Mouse (Mus musculus) thymus, postnatal 4 days (tissue): ENCODE data around the gene Son.

Experiments
- DNase-seq: peaks from one replicate; pipeline ENCODE4 v3.0.0; 2021

Gene Son

DNA sequence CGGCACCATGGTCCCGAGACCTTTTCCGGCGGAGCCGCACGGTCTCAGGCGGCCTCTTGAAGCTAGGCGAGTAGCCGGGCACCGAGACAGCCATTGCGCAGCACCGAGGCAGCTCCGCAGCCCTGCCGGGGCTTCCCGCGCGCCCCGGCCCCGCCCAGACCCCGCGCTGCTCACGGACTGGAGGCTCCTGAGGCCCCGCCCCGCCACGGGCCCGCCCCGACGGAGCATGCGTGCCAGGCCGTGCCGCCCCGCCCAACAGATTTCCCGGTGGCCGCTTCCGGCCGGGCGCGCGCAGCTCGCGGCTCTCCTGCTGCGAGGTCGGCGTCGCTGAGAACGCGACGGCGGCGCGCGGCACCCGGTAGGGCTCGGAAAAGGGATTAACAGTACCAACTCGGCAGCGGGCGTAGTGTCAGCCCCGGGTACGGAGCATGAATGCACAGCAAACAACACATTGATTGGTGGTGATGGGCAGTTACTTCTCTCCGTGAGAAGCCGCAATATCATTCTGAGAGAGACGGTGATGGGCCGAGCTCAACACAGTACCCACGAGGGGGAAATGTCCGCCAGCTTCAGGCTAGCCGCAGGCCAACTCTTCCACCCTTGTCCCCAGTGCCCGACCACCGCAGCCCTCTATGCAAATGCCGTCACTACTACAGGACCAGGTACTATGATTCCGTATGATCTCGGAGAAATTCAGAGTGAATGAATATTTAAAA, 41.5 kb downstream of the Son start, which contains the start of gene Donson:
Donson (minus strand) TSS at position 152 of the 716 bp plus-strand sequence.
- peak; percentile 98 for DNase-seq

GRCm38 (mm10) chr16:91689791-91690190, 42.5 kb downstream of the Son start:
- DNase-seq: peak; percentile 31

DNA sequence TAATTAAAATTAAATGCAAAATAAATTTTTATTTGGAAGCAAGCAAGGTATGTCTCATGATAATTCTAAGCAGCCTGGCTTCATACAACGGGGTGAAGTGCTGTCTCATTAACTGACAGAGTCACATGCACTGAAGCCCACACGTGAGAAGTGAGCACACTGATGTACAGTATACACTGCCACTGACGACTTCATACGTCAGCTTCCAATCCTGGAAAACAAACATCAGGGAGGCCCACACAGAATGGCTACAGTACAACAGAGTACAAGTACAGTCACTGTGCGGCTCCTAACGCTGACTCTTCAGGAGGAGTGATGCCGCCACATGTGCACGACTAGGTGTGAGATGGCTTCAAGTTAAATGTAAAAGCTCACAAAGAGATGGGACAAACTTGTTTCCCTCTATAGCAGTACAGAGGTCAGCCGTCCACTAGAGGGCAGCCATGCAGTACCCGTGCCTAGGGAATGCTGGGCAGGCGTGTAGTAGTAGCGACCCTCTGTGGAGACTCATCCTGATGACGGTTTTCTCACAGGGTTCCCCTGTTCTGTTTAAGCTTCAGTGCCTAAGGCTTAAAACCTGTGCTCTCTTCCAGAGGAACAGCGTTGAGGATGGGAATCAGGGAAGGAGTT, 47.3 kb downstream of the Son start:
- peak; percentile 85 for DNase-seq

DNA sequence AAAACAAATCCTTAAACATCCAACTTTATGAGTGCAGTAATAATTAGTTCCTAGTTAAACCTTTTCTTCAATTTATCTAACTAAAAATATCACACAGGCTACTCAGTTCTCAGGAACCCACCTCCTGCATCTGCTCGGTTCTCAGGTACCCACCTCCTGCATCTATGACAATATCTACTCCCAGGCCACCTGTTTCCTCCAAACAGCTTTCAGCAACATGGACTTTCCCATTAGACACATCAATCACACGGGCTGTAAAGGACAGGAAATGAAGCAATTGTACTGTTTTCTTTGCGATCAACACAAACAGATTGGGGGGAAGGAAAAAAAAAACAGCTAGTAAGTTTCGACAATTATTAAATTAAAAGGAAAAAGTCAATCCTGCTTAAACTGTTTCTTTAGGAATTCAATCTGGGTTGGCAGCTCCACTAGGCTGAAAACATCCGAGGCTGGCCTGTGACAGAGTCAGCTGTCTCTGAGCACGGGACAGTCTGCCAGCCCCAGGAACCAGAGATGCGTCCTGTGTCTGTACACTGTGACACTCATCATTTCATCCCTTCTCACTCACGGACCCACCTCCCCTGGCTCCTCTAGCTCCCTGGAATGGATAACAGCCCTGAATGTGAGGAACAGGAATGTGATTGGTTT, 47.9 kb downstream of the Son start:
- DNase-seq: no peak

DNA sequence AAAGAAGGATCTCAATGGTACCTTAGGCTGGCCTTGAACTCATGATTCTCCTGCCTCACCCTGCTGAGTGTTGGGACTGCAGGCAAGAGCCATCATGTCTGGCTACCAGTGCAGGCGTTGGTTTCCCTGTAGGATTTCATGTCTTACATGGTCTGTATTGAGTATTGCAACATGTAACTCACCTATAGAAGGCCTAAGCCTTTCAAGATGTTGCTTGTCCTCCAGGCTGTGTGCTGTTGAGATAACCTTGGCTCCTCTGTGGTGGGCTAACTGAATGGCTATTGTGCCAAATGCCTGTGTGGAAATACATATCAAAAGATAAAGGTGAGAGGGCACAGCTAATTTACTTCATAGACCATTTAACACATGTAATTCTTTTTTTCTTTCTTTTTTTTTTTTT, 51.7 kb downstream of the Son start:
- DNase-seq: no peak

DNA sequence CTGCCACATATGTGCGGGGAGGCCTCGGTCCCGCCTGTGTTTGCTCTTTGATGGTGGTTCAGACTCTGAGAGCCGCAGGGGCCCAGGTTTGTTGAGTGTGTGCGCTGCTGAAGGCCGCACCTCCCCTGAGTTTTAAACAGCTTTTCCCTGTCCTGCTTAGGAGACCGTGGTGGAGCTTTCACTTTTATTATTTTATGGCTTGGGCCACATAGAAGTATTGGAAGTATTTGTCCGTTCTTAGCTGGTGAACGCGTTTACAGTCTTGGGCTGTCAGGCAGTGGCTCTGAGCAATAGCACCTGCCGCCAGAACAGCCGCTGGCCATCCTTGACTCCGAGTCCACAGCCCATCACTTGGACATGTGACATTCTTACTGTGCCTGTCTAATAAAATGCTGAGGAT, 54.6 kb downstream of the Son start:
- no peak for DNase-seq

- DNase-seq: no peak
Observed at GRCm38 (mm10) chr16:91702771-91703188, 55.5 kb downstream of the Son start.

- no peak for DNase-seq
Observed at GRCm38 (mm10) chr16:91704603-91705340, 57.5 kb downstream of the Son start.

- no peak for DNase-seq
Observed at GRCm38 (mm10) chr16:91710241-91710640, 62.9 kb downstream of the Son start.

DNA sequence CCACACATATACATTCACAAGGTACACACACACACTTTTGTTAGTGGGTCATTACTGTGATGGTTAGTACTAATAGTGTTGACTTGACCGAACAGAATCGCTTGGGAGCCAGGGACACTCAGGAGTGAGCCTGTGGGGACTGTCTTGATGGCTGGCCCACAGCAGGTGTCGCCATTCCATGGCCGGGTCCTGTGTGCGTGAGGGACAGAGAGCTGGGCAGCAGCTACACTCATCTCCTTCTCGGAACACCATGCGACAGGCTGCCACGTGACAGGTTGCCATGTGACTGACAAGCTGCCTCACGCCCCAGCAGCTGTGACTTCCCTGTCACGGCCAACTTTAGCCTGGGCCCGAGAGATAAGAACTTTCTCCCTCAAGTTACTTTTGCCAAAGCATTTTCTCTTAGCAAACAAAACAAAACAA, 69.6 kb downstream of the Son start:
- no peak for DNase-seq

DNA sequence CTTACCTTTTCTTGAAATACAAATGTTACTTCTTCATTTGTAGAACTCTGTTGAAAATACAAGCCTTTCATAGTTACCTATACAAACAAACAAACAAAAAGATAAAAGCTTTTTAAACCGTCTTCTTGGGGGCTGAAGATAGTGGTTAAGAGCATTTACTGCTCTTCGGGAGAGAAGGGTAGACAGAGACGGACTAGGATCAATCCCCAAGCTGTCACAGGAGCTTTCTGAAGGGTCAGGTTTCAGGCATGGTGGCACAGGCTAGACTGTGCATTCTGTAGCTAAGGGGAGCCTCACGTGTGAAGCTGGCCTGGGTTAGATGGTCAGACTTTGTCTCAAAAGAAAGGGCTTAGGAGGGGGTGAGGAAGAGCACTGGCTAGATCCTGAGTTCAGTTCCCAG, 70.1 kb downstream of the Son start:
- DNase-seq: no peak

GRCm38 (mm10) chr16:91724247-91724646, 76.9 kb downstream of the Son start:
- DNase-seq: peak; percentile 80

DNA sequence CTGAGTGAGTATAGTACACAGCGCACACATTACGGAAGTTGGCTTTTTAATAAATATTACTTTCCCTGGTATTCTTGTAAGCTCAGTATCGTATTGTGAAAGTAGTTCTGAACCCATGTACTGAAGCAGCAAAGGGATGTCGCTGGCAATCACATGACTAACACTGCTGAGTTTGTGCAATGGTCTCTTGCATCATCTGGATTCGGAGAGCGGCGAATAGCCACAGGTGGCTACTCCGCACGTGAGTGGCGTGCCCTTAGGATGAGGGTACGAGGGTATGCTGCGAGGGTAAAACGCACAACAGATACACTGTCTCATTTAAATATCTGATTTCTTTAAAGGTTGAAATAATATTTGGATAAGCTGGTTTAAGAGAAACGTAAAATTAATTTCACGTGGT, 80.1 kb downstream of the Son start:
- no peak for DNase-seq

- peak; percentile 87 for DNase-seq
Observed at GRCm38 (mm10) chr16:91728123-91729065, 81.1 kb downstream of the Son start, which contains the start of gene Cryzl1. Gene Cryzl1 (minus strand): TSS chr16:91728975.
